Mouse (Mus musculus) intestine, embryonic 14.5 days (tissue): ENCODE data around the gene Macf1. TPM values are rescaled to one million over a fixed set of nuclear protein-coding genes. Genes with fewer than 3 reads are reported as not detected.

Experiments used
- ATAC-seq: fragments of 200-750 bp; cut with Nextera tagmentation; replicated peaks from 2 replicates; pipeline ENCODE4 v1.8.0; 2017; ENCODE audit warnings: low read depth, moderate number of reproducible peaks, moderate TSS enrichment, moderate library complexity; ENCODE audit not compliant: low FRiP score, low TSS enrichment
- DNase-seq: peaks from one replicate; pipeline ENCODE4 v3.0.0-alpha.2; 2018; ENCODE audit warnings: low spot score
- H3K27ac ChIP-seq: fragments of 300-500 bp; sonication (generic); 2 replicates; pipeline ENCODE4 v1.5.1; 2014; ENCODE audit warnings: low read depth, mild to moderate bottlenecking, control low read depth
- H3K27me3 ChIP-seq: fragments of 300-500 bp; sonication (generic); replicated peaks from 2 replicates; pipeline ENCODE4 v1.6.1; 2014; ENCODE audit warnings: low read length, control low read depth; ENCODE audit not compliant: control insufficient read depth, insufficient read depth
- H3K36me3 ChIP-seq: fragments of 300-500 bp; sonication (generic); 2 replicates; pipeline ENCODE4 v1.6.1; 2014; ENCODE audit warnings: low read length, control low read depth; ENCODE audit not compliant: control insufficient read depth, insufficient read depth
- H3K4me1 ChIP-seq: fragments of 300-500 bp; sonication (generic); replicated peaks from 2 replicates; pipeline ENCODE4 v1.6.1; 2014; ENCODE audit warnings: low read length, control low read depth, mixed read lengths; ENCODE audit not compliant: control insufficient read depth, insufficient read depth
- H3K4me2 ChIP-seq: fragments of 300-500 bp; sonication (generic); 2 replicates; pipeline ENCODE4 v1.6.1; 2014; ENCODE audit warnings: low read length
- H3K4me3 ChIP-seq: fragments of 300-500 bp; sonication (generic); 2 replicates; pipeline ENCODE4 v1.5.1; 2014; ENCODE audit warnings: low read depth, low read length, control low read depth, mixed read lengths
- H3K9ac ChIP-seq: fragments of 300-500 bp; sonication (generic); 2 replicates; pipeline ENCODE4 v1.6.1; 2014; ENCODE audit warnings: mild to moderate bottlenecking, low read length
- H3K9me3 ChIP-seq: fragments of 300-500 bp; sonication (generic); 2 replicates; pipeline ENCODE4 v1.6.1; 2016; ENCODE audit warnings: low read length, control low read depth; ENCODE audit not compliant: control insufficient read depth
- WGBS: fragments of 180-500 bp; shearing (Covaris S2); extraction: QIAGEN DNeasy Blood & Tissue Kit; methylation state at CpG from one replicate; pipeline ENCODE4 v1.1.7; 2014; 5-methylcytosine and 5-hydroxymethylcytosine counted together
- polyA plus RNA-seq: library from polyadenylated mRNA; unstranded; fragments of >200 nt; fragmentation: Nextera tagmentation; extraction: Ambion mirVana; gene quantifications from 2 replicates; pipeline ENCODE4 v1.2.1, GENCODE M21; 2014

The Macf1 gene
- polyA plus RNA-seq, 1 experiment from 2014 or later = 64.7 TPM

GRCm38 (mm10) chr4:123572434-123573336, 111.5 kb downstream of the Macf1 start:
- DNase-seq (peak; percentile 77), ATAC-seq (peak; percentile 73)
- WGBS = 9% methylated on average over 11 of the region's 11 CpGs
- peak overlapping the region; percentile 50 for H3K9ac ChIP-seq
- peaks cover 16% of the 10 kb centered on the region for H3K4me1 ChIP-seq
- peak overlapping the region; percentile 82 for H3K27ac ChIP-seq
- H3K9me3 ChIP-seq = no peaks in the 10 kb centered on the region
- no peaks in the 10 kb centered on the region for H3K36me3 ChIP-seq
- H3K27me3 ChIP-seq = no peaks in the 10 kb centered on the region
- peak overlapping the region; percentile 43 for H3K4me2 ChIP-seq
- H3K4me3 ChIP-seq = peak overlapping the region; percentile 33

GRCm38 (mm10) chr4:123571869-123572268, 112.3 kb downstream of the Macf1 start:
- Histone ChIP-seq H3K27ac (peak overlapping the region; percentile 65), H3K4me2 (peak overlapping the region; percentile 30; the same call in 1 of the 2 replicates), H3K4me1 (peaks cover 14% of the 10 kb centered on the region), H3K27me3 (no peaks in the 10 kb centered on the region), H3K9me3 (no peaks in the 10 kb centered on the region), H3K36me3 (no peaks in the 10 kb centered on the region), H3K4me3 (no peak overlapping the region), H3K9ac (no peak overlapping the region)
- ATAC-seq (no peak), DNase-seq (peak; percentile 58)
- 13% methylated on average over 7 of the region's 7 CpGs for WGBS

- H3K9me3 ChIP-seq = no peaks in the 10 kb centered on the region
- no peak overlapping the region for H3K9ac ChIP-seq
- WGBS = 30% methylated on average over 7 of the region's 7 CpGs
- ATAC-seq (no peak), DNase-seq (peak; percentile 57)
- H3K4me2 ChIP-seq = no peak overlapping the region
- no peaks in the 10 kb centered on the region for H3K36me3 ChIP-seq
- H3K4me1 ChIP-seq = peaks cover 18% of the 10 kb centered on the region
- H3K27me3 ChIP-seq = no peaks in the 10 kb centered on the region
- no peak overlapping the region for H3K27ac ChIP-seq
- H3K4me3 ChIP-seq = no peak overlapping the region
Measured at GRCm38 (mm10) chr4:123565291-123565861, 118.8 kb downstream of the Macf1 start.

GRCm38 (mm10) chr4:123564051-123564791, 119.9 kb downstream of the Macf1 start:
- ATAC-seq (no peak), DNase-seq (no peak)
- Histone ChIP-seq H3K27ac (no peak overlapping the region), H3K9ac (no peak overlapping the region), H3K4me2 (no peak overlapping the region), H3K4me1 (peaks cover 18% of the 10 kb centered on the region), H3K9me3 (no peaks in the 10 kb centered on the region), H3K4me3 (no peak overlapping the region), H3K36me3 (no peaks in the 10 kb centered on the region), H3K27me3 (no peaks in the 10 kb centered on the region)
- WGBS = 69% methylated on average over 6 of the region's 6 CpGs

GRCm38 (mm10) chr4:123562177-123562815, 121.9 kb downstream of the Macf1 start:
- no peaks in the 10 kb centered on the region for H3K36me3 ChIP-seq
- no peaks in the 10 kb centered on the region for H3K9me3 ChIP-seq
- H3K4me3 ChIP-seq = no peak overlapping the region
- H3K4me1 ChIP-seq = peaks cover 18% of the 10 kb centered on the region
- no peak overlapping the region for H3K9ac ChIP-seq
- WGBS = 70% methylated on average over 3 of the region's 3 CpGs
- no peak overlapping the region for H3K27ac ChIP-seq
- H3K27me3 ChIP-seq = no peaks in the 10 kb centered on the region
- no peak overlapping the region for H3K4me2 ChIP-seq
- no peak for DNase-seq
- ATAC-seq = no peak

- no peak overlapping the region for H3K4me3 ChIP-seq
- H3K36me3 ChIP-seq = no peaks in the 10 kb centered on the region
- no peak overlapping the region for H3K4me2 ChIP-seq
- H3K9me3 ChIP-seq = no peaks in the 10 kb centered on the region
- no peak overlapping the region for H3K9ac ChIP-seq
- no peak for DNase-seq
- H3K27ac ChIP-seq = no peak overlapping the region
- WGBS = 92% methylated on average over 4 of the region's 4 CpGs
- H3K27me3 ChIP-seq = no peaks in the 10 kb centered on the region
- no peak for ATAC-seq
- peaks cover 17% of the 10 kb centered on the region for H3K4me1 ChIP-seq
Measured at GRCm38 (mm10) chr4:123560896-123561295, 123.3 kb downstream of the Macf1 start.

- 92% methylated on average over 2 of the region's 2 CpGs for WGBS
- no peak overlapping the region for H3K4me3 ChIP-seq
- no peaks in the 10 kb centered on the region for H3K36me3 ChIP-seq
- no peak for DNase-seq
- H3K9me3 ChIP-seq = no peaks in the 10 kb centered on the region
- no peak overlapping the region for H3K4me2 ChIP-seq
- H3K27ac ChIP-seq = no peak overlapping the region
- no peak for ATAC-seq
- H3K9ac ChIP-seq = no peak overlapping the region
- H3K4me1 ChIP-seq = no peaks in the 10 kb centered on the region
- no peaks in the 10 kb centered on the region for H3K27me3 ChIP-seq
Measured at GRCm38 (mm10) chr4:123558496-123558895, 125.7 kb downstream of the Macf1 start.

GRCm38 (mm10) chr4:123555251-123555650, 128.9 kb downstream of the Macf1 start:
- no peaks in the 10 kb centered on the region for H3K9me3 ChIP-seq
- no peak overlapping the region for H3K4me2 ChIP-seq
- H3K27me3 ChIP-seq = no peaks in the 10 kb centered on the region
- H3K4me1 ChIP-seq = no peaks in the 10 kb centered on the region; the same call in 1 of the 2 replicates
- no peak for ATAC-seq
- H3K9ac ChIP-seq = no peak overlapping the region
- H3K27ac ChIP-seq = no peak overlapping the region
- DNase-seq = no peak
- H3K36me3 ChIP-seq = no peaks in the 10 kb centered on the region; the same call in 1 of the 2 replicates
- no peak overlapping the region for H3K4me3 ChIP-seq
